Mouse (Mus musculus) heart, postnatal 25 days (tissue): ENCODE data around the gene Zdhhc13. TPM values are rescaled to one million over a fixed set of nuclear protein-coding genes. Genes with fewer than 3 reads are reported as not detected.

Source experiments
- DNase-seq: peaks from one replicate; pipeline ENCODE4 v3.0.0; 2022; ENCODE audit warnings: low spot score
- intact Hi-C: fragments of 180-260 bp; cut with DNase I; formaldehyde crosslinking; loops from one replicate; pipeline ENCODE4 v1.15.1; 2025
- total RNA-seq, 2 experiments: library from RNA; stranded (reverse); gene quantifications; 2 replicates each; pipeline ENCODE4 v1.2.3; 2021

The Zdhhc13 gene
- total RNA-seq, 2 experiments from 2014 or later: 11.0 to 12.9 TPM

GRCm38 (mm10) chr7:48779110-48779509 lies 9.7 kb upstream of the Zdhhc13 start:
- DNase-seq: no peak
- intact Hi-C loops: no loop called here

- DNase-seq: no peak
- intact Hi-C loops: no loop called here
Observed at GRCm38 (mm10) chr7:48782432-48782831, 6.4 kb upstream of the Zdhhc13 start.

- intact Hi-C loops: no loop called here
- no peak for DNase-seq
Observed at GRCm38 (mm10) chr7:48784773-48785523, 3.9 kb upstream of the Zdhhc13 start.

- intact Hi-C loops: no loop called here
- no peak for DNase-seq
Observed at GRCm38 (mm10) chr7:48788348-48788747, 455 bp upstream of the Zdhhc13 start.

- DNase-seq: no peak
- intact Hi-C loops: no loop called here
Observed at GRCm38 (mm10) chr7:48790117-48790516, 1.3 kb downstream of the Zdhhc13 start.

- DNase-seq: no peak
- intact Hi-C loops: no loop called here
Observed at GRCm38 (mm10) chr7:48791412-48791811, 2.6 kb downstream of the Zdhhc13 start.

GRCm38 (mm10) chr7:48795130-48795529 lies 6.3 kb downstream of the Zdhhc13 start:
- intact Hi-C loops: no loop called here

GRCm38 (mm10) chr7:48803381-48803780 lies 14.6 kb downstream of the Zdhhc13 start:
- intact Hi-C loops: no loop called here
- no peak for DNase-seq

More at GRCm38 (mm10) chr7:48795130-48795529, 6.3 kb downstream of the Zdhhc13 start:
- no peak for DNase-seq

- no peak for DNase-seq
- intact Hi-C loops: loop anchor here (5.0 kb wide), 1 partner anchor 261 kb away; no protein-coding TSS in a partner anchor
Observed at GRCm38 (mm10) chr7:48806587-48806986, 17.8 kb downstream of the Zdhhc13 start.

GRCm38 (mm10) chr7:48810652-48811051 lies 21.8 kb downstream of the Zdhhc13 start:
- intact Hi-C loops: loop anchor here (5.0 kb wide), 1 partner anchor 312 kb away; no protein-coding TSS in a partner anchor
- no peak for DNase-seq

- no peak for DNase-seq
- intact Hi-C loops: loop anchor here (2.0 to 5.0 kb wide), 2 partner anchors 64 to 310 kb away; no protein-coding TSS in a partner anchor
Observed at GRCm38 (mm10) chr7:48812358-48812757, 23.6 kb downstream of the Zdhhc13 start.

- intact Hi-C loops: loop anchor here (2.0 to 5.0 kb wide), 2 partner anchors 63 to 309 kb away; no protein-coding TSS in a partner anchor
- no peak for DNase-seq
Observed at GRCm38 (mm10) chr7:48813594-48813993, 24.8 kb downstream of the Zdhhc13 start.

GRCm38 (mm10) chr7:48821654-48822053 lies 32.9 kb downstream of the Zdhhc13 start:
- intact Hi-C loops: no loop called here
- DNase-seq: no peak

- intact Hi-C loops: no loop called here
- no peak for DNase-seq
Observed at GRCm38 (mm10) chr7:48823621-48824020, 34.8 kb downstream of the Zdhhc13 start.

GRCm38 (mm10) chr7:48824671-48825070 lies 35.9 kb downstream of the Zdhhc13 start:
- no peak for DNase-seq
- intact Hi-C loops: no loop called here

GRCm38 (mm10) chr7:48825170-48825569 lies 36.4 kb downstream of the Zdhhc13 start:
- intact Hi-C loops: no loop called here
- DNase-seq: no peak

- DNase-seq: no peak
- intact Hi-C loops: loop anchor here (2.0 kb wide), 1 partner anchor 15 kb away; no protein-coding TSS in a partner anchor
Observed at GRCm38 (mm10) chr7:48829177-48829910, 40.5 kb downstream of the Zdhhc13 start.

GRCm38 (mm10) chr7:48830395-48830794 lies 41.6 kb downstream of the Zdhhc13 start:
- no peak for DNase-seq
- intact Hi-C loops: no loop called here

GRCm38 (mm10) chr7:48832735-48833134 lies 43.9 kb downstream of the Zdhhc13 start:
- no peak for DNase-seq
- intact Hi-C loops: no loop called here

- intact Hi-C loops: no loop called here
- DNase-seq: no peak
Observed at GRCm38 (mm10) chr7:48834371-48834970, 45.7 kb downstream of the Zdhhc13 start.
